Mouse (Mus musculus) splenic B cell, adult 2 months (primary cell): ENCODE data around the gene Fnip2.

Experiments used
- DNase-seq: peaks from one replicate; pipeline ENCODE4 v3.0.0-alpha.2; 2011; ENCODE audit warnings: low read depth, low spot score
- H3K27me3 ChIP-seq: 2 replicates; pipeline ENCODE4 v1.6.1; 2012; ENCODE audit warnings: mild to moderate bottlenecking, low read length, moderate library complexity, mixed read lengths; ENCODE audit not compliant: control insufficient read depth, poor library complexity, insufficient read depth, severe bottlenecking
- H3K36me3 ChIP-seq: 2 replicates; pipeline ENCODE4 v1.6.1; 2012; ENCODE audit warnings: mild to moderate bottlenecking, low read length, moderate library complexity, mixed read lengths; ENCODE audit not compliant: control insufficient read depth, poor library complexity, insufficient read depth, severe bottlenecking

Gene Fnip2

DNA sequence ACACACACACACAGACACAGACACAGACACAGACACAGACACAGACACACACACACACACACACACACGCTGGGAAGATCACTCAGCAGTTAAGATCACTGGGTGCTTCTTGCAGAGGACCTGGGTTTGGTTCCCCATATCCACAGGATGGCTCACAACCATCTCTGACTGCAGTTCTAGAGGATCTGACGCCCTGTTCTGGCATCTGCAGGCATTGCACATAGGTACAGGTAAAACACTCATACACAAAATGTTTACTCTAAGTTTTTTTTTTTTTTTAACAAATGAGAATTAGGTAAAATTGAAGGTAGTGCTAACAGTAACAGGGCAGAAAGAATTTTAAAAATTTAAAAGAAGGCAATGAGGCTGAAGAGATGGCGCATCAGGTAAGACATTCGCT is 121.5 kb downstream of the Fnip2 start:
- no peak for DNase-seq
- Histone ChIP-seq H3K27me3 (no peaks in the 10 kb centered on the region), H3K36me3 (no peaks in the 10 kb centered on the region)

DNA sequence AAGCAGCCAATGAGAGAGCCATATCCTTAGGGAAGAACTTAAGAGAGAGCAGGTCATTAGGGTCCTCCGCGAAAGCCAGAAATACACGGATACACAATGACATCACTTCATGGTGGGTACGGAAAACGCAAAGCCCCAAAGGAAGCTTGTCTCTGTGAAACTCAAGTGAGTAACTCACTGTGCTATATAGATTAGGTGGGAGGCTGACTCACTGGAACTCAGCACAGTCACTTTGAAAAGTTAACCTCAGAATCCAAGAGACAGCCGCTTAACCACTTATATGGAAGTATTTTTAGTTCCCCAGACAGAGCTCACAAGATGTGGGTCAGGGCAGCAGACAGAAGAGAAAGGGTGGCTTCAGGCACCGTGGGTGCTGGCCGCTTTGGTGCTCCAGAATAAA is 122.6 kb downstream of the Fnip2 start:
- no peaks in the 10 kb centered on the region for H3K36me3 ChIP-seq
- H3K27me3 ChIP-seq, result no peaks in the 10 kb centered on the region
- DNase-seq, result no peak

DNA sequence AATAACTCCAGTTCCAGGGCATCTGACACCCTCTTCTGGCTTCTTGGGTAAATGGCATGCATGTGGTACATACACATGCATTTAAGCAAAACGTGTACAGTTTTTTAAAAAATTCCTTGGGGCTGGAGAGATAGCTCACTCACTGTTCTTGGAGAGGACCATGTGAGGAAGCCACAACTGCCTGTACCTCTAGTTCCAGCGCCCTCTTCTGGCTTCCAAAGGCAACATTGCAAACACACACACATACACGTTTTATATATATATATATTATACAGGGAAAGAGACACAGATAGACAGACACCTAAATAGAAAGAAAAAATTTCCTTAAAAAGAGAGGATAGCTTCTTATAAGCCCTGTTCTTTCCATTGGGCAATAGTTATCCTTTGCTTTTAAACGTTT is 123.7 kb downstream of the Fnip2 start:
- no peak for DNase-seq
- H3K36me3 ChIP-seq, result no peaks in the 10 kb centered on the region
- no peaks in the 10 kb centered on the region for H3K27me3 ChIP-seq

DNA sequence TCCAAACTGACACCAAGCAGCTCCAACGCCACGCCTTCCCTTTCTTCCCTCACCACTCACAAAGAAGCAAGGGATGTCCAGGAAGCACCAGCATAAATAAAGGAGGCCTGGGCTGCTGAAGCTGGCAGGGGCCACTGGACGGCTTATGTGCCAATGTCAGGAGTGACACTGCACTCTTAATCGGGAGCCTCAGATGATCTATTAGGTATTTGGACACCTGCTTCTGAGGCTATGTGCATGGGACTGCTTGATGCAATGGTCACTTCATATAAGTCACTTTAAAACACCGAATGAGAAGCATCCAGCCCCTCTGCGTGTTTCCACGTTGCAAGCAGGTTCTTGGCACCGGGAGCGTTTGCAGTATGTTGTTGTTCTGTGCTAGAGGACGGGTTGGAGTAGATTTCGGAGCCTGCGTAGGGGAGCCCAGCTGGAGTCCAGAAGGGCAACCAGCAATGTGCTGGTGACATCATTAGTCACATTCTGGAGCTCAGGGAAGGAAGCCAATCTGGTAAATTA is 126.6 kb downstream of the Fnip2 start:
- DNase-seq, result no peak

DNA sequence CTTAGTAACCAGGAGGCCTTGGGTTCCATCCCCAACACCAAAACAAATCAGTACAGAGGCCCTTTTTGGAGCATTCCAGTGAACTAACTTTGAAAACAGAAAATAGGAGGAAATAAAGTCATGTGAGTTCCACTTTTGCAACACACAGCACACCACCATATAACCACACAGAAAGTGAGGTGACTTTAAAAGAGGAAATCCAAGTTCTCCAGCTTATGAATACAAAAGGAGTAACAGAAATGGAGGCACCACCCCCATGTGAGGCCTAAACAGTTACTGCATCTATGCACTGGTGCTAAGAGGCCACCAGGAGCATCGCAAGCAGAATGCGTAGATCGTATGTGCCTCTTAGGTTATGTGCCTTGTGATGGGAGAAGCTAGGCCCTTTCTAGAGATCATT is 129.3 kb downstream of the Fnip2 start:
- Histone ChIP-seq H3K36me3 (no peaks in the 10 kb centered on the region), H3K27me3 (no peaks in the 10 kb centered on the region)
- no peak for DNase-seq

More for the DNA sequence above, 126.6 kb downstream of the Fnip2 start:
- Histone ChIP-seq H3K27me3 (no peaks in the 10 kb centered on the region), H3K36me3 (no peaks in the 10 kb centered on the region)

DNA sequence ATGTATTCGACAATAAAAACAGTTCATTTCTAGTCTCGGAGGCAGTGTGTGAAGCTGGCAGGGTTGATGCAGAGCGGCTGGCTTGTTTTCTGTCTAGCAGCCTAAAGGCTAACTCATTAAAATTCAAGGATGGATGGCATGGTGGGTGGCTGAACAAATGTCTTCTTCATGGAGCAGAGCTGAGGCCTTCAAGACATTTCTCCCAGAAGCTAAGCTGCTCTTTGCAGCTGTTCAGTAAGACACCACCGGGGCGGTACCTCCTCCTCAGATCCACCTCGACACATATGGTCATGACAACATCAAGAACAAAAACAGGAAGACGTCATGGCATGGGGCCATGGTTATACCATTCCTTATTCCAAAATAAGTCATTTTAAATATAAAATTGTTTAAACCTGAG is 131.4 kb downstream of the Fnip2 start:
- H3K36me3 ChIP-seq, result no peaks in the 10 kb centered on the region
- DNase-seq, result no peak
- H3K27me3 ChIP-seq, result no peaks in the 10 kb centered on the region

DNA sequence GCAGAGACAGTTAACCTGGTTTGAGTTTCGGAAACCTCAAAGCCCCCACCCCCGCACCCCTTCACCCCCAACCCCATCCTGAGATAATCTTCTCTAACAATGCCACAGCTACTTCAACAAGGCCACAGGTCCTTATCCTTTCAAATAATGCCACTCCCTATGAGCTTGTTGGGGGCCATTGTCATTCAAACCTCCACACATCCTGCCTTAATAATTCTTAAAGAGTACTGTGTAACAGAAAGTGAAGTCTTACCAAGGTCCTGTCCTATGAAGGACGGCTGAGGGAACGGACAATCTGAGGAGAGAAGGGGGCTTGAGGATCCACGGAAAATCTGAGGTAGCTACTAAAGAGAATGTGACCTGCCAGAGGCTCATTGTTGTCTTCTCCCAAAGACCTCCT is 132.6 kb downstream of the Fnip2 start:
- H3K36me3 ChIP-seq, result no peaks in the 10 kb centered on the region
- H3K27me3 ChIP-seq, result no peaks in the 10 kb centered on the region
- DNase-seq, result no peak

DNA sequence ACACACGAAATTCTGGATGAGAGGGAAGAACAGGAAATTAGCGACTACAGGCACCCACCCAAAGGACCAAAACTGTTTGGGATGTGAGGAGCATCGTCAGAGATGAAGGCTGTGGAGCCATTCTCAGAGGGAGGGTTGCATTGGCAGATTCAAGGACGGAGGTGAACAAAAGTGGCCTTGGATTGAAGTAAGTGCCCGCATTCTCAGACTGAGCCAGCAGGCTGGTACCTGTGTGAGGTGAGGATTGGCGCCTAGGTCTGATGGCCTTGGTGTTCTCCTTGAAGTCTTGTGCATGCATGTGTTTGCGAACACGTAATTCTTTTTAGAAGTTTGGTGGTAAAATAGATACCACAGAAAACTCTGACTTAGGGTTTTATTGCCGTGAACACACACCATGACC is 133.2 kb downstream of the Fnip2 start:
- no peaks in the 10 kb centered on the region for H3K36me3 ChIP-seq
- no peak for DNase-seq
- H3K27me3 ChIP-seq, result no peaks in the 10 kb centered on the region

DNA sequence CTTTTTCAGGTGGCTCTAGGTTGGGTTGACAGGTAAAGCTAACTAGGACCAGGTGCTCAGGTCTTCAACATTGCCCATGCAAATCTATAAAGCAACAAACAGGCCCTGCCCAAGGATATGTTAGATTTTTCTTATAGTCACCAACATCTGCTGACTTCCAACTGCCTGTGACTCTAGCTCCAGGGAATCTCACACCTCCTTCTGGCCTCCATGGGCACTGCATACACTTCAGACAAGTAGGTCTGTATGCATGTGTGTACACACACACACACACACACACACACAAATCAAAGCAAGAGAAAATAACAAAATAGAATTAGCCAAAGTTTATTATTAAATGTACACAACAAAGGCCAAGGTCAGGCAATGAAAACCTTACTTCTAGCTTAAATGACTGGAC is 134.0 kb downstream of the Fnip2 start:
- no peak for DNase-seq
- no peaks in the 10 kb centered on the region for H3K27me3 ChIP-seq
- H3K36me3 ChIP-seq, result no peaks in the 10 kb centered on the region

DNA sequence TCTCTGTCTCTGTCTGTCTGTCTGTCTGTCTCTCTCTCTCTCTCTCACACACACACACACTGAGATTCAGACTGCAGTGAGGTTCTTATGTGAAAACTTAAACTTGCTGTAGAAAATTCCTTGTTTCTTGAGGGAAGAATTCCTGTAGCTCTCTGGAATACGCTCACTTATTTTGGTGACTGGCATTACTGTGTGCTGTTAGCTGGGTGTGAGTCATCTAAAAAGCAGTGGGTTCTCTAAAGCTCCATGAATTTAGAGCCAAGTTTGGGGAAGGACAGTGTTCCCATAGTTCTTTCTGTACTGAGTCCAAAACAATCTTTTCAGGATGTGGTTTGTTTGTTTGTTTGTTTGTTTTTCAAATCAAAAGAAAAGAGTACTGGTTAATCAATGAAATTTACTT is 142.2 kb downstream of the Fnip2 start:
- no peaks in the 10 kb centered on the region for H3K27me3 ChIP-seq
- no peak for DNase-seq
- no peaks in the 10 kb centered on the region for H3K36me3 ChIP-seq

DNA sequence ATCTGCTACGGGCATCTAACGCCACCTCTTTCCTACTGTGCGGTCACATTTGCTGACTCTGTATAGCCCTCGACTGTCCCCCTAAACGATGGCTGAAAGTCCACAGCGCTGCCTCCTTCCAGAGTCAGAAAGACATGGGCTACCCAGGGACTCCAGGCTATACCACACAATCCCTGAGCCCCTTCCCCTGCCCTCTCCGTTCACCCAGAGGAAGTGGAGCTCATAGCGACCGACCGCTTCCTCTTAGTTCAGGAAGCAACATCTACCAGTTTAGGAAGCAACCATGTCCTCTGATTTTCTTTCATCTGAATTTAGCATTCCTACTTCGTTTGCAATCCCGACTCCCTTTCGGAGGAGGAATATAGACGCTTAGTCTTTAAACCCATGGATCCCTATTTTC is 148.7 kb downstream of the Fnip2 start:
- DNase-seq, result no peak
- no peaks in the 10 kb centered on the region for H3K27me3 ChIP-seq
- H3K36me3 ChIP-seq, result no peaks in the 10 kb centered on the region

DNA sequence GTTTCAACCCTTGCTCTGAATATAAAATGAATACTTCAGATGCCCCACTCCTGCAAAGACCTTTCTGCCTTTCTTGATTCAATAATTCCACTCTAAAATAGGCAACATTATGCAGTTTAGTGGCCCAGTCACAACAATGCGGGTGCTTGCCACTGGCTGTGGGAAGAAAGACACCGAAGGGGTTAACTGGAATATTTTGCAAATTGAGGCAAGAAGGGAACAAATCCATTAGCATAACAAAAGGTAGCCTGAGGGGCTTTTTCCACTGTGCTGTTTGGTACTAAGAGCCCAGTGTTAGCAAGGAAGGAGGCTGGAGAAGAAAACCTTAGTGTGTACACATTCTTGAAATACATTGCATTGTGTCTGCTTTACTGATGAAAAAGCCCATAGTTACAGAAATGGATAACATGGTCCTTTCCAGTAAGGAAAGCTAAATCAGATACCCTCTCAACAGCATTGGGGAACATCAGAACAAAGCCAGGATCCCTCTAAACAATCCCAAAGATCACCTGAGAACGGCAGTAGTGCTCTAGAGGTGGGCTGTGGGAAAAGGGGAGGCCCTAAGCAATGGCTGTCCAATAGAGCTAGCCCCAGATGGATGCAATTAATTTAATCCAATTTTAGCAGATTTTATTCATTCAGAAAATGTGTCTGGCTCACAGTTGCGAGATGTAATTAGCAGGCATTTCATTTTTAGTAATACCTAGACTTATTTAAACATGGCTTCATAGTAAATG is 150.5 kb downstream of the Fnip2 start:
- DNase-seq, result no peak
- no peaks in the 10 kb centered on the region for H3K36me3 ChIP-seq
- no peaks in the 10 kb centered on the region for H3K27me3 ChIP-seq

DNA sequence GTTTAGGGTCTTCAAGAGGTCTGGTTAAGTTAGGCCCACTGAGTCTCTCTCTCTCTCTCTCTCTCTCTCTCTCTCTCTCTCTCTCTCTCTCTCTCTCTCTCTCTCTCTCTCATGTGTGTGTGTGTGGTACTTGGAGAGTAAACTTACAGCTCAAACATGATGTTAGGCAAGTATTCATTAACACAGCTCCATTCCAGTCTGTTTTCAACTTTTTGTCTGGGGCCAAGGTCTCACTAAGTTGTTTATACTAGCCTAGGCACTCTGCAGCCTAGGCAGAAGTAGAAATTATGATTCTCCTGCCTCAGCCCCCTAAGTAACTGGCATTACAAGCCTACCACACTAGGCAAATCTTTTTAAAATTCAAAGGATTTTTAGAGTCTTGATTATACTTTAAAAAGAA is 151.7 kb downstream of the Fnip2 start:
- DNase-seq, result no peak
- Histone ChIP-seq H3K36me3 (no peaks in the 10 kb centered on the region), H3K27me3 (no peaks in the 10 kb centered on the region)

DNA sequence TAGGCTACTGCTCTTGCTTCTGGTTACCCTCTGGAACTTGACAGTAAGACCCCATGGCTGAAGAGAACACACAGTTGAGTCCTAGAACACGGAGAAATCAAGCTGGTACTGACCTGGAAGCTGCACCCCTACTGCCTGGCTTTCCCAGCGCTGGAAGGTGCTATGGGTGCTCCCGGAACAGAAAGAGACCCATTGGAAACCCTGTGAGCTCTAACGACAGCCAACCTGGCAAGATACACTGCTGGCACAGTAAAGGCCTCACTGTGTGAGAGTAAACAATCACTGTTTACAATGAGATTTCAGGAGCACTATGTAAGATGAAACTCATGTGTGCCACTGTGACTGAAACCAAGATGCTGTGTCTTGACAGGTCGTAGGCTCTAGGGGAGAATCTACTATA is 152.5 kb downstream of the Fnip2 start:
- DNase-seq, result no peak
- Histone ChIP-seq H3K27me3 (no peaks in the 10 kb centered on the region), H3K36me3 (no peaks in the 10 kb centered on the region)

DNA sequence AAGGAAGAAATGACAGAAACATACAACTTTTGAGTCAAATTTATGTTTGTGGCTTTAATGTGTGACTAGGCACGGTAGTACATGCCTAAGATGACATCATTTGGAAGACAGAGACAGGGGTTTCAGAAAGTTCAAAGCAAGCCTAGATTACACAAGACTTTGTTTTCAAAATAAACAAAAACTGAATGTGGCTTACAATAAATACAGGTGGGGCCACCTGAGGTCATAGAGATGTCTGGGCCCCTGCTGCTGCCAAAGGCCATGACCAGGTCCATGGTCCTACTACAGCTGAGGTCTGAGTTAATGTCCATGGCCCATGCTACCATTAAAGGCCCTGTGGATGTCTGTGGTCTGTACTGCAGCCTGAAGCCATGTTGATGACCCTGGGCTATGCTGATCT is 154.1 kb downstream of the Fnip2 start:
- no peak for DNase-seq
- no peaks in the 10 kb centered on the region for H3K27me3 ChIP-seq
- no peaks in the 10 kb centered on the region for H3K36me3 ChIP-seq

DNA sequence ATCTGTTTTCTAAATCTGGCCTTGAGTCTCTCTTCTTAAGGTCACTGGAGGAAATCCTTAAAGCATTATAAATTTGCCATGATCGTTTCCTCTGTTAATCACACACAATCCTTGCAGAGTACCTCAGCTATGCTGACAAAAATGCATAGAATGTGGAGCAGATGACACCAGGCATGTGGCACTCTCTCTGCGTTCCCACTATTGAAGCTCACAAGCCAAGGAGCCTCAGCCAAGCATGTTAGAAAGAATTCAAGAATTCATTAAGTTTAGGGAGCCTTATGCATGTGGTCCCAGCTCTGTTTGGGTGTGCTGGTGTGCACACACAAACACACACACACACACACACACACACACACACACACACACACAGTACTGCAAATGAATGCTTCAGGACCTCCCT is 155.9 kb downstream of the Fnip2 start:
- no peak for DNase-seq
- Histone ChIP-seq H3K36me3 (no peaks in the 10 kb centered on the region), H3K27me3 (no peaks in the 10 kb centered on the region)
